Mouse (Mus musculus) MEL (cell line): ENCODE measurements at regions not wholly inside any gene's neighbourhood (a gene's known extent, or its start where the extent isn't known, plus 50 kb on each side); places are given as distances from the start of the nearest gene placed in this dataset.

Experiments
- DNase-seq: peaks from one replicate; pipeline ENCODE4 v3.0.0; 2011; ENCODE audit warnings: low read depth, low spot score
- H3K27ac ChIP-seq: 2 replicates; pipeline ENCODE4 v1.5.1; 2012; ENCODE audit warnings: low read depth, mild to moderate bottlenecking, control low read depth, low read length, moderate library complexity; ENCODE audit not compliant: control insufficient read depth
- H3K27me3 ChIP-seq, 2 experiments: fragments of 150-350 bp in 1 of 2; sonication (generic) in 1 of 2; 2 replicates each; pipeline ENCODE4 v1.6.1; 2012; ENCODE audit warnings: low read length in 2 of 2, mild to moderate bottlenecking in 2 of 2, improper control_type of control experiment in 1 of 2, moderate library complexity in 1 of 2; ENCODE audit not compliant: insufficient read depth in 2 of 2, control insufficient read depth in 1 of 2
- H3K36me3 ChIP-seq, 2 experiments: 2 replicates each; pipeline ENCODE4 v1.6.1; 2012 to 2014; ENCODE audit warnings: low read length in 2 of 2, improper control_type of control experiment in 1 of 2, inconsistent platforms in 1 of 2, mild to moderate bottlenecking in 1 of 2; ENCODE audit not compliant: insufficient read depth in 2 of 2, control insufficient read depth in 1 of 2
- H3K4me1 ChIP-seq, 2 experiments: fragments of 150-350 bp in 1 of 2; sonication (generic) in 1 of 2; 2 replicates each; pipeline ENCODE4 v1.6.1; 2012; ENCODE audit warnings: low read length in 2 of 2, improper control_type of control experiment in 1 of 2, mild to moderate bottlenecking in 1 of 2; ENCODE audit not compliant: insufficient read depth in 2 of 2, control insufficient read depth in 1 of 2
- H3K4me3 ChIP-seq, 2 experiments: fragments of 150-350 bp in 1 of 2; sonication (generic) in 1 of 2; 2 replicates each; pipeline ENCODE4 v1.5.1; 2012; ENCODE audit warnings: low read depth in 2 of 2, low read length in 2 of 2, mild to moderate bottlenecking in 2 of 2, moderate library complexity in 2 of 2, control low read depth in 1 of 2, improper control_type of control experiment in 1 of 2; ENCODE audit not compliant: control insufficient read depth in 1 of 2, insufficient read depth in 1 of 2
- H3K79me2 ChIP-seq: 2 replicates; pipeline ENCODE4 v1.6.1; 2012; ENCODE audit warnings: mild to moderate bottlenecking, low read length, moderate library complexity; ENCODE audit not compliant: control insufficient read depth, poor library complexity, insufficient read depth
- H3K9ac ChIP-seq: 2 replicates; pipeline ENCODE4 v1.6.1; 2012; ENCODE audit warnings: low read depth, mild to moderate bottlenecking, control low read depth, low read length, moderate library complexity; ENCODE audit not compliant: control insufficient read depth, poor library complexity, severe bottlenecking
- H3K9me3 ChIP-seq: fragments of 150-350 bp; sonication (generic); replicated peaks from 2 replicates; pipeline ENCODE4 v1.6.1; 2012; ENCODE audit warnings: mild to moderate bottlenecking, low read length, improper control_type of control experiment, moderate library complexity; ENCODE audit not compliant: insufficient read depth
- CHD1 ChIP-seq: IDR thresholded peaks from 2 replicates; pipeline ENCODE4 v1.6.1; 2012; ENCODE audit warnings: low read depth, mild to moderate bottlenecking, inconsistent platforms, low read length, improper control_type of control experiment
- CHD2 ChIP-seq: IDR thresholded peaks from 2 replicates; pipeline ENCODE4 v1.6.1; 2011; ENCODE audit warnings: low read length, improper control_type of control experiment
- E2F4 ChIP-seq: IDR thresholded peaks from 2 replicates; pipeline ENCODE4 v1.6.1; 2011; ENCODE audit warnings: low read depth, low read length, improper control_type of control experiment, borderline replicate concordance
- GABPA ChIP-seq: IDR thresholded peaks from 2 replicates; pipeline ENCODE4 v1.6.1; 2012; ENCODE audit warnings: low read depth, mild to moderate bottlenecking, inconsistent platforms, low read length, improper control_type of control experiment, moderate library complexity
- GATA1 ChIP-seq: IDR thresholded peaks from 2 replicates; pipeline ENCODE4 v1.6.1; 2011; ENCODE audit warnings: low read depth, low read length, improper control_type of control experiment
- HCFC1 ChIP-seq: IDR thresholded peaks from 2 replicates; pipeline ENCODE4 v1.6.1; 2012; ENCODE audit warnings: low read depth, mild to moderate bottlenecking, inconsistent platforms, low read length, improper control_type of control experiment, moderate library complexity
- MAFK ChIP-seq: IDR thresholded peaks from 2 replicates; pipeline ENCODE4 v1.6.1; 2011; ENCODE audit warnings: low read depth, mild to moderate bottlenecking, low read length, improper control_type of control experiment, borderline replicate concordance
- MXI1 ChIP-seq: IDR thresholded peaks from 2 replicates; pipeline ENCODE4 v1.6.1; 2011; ENCODE audit warnings: mild to moderate bottlenecking, low read depth, low read length, improper control_type of control experiment
- NELFE ChIP-seq: IDR thresholded peaks from 2 replicates; pipeline ENCODE4 v1.6.1; 2011; ENCODE audit warnings: low read depth, low read length, improper control_type of control experiment
- POLR2A ChIP-seq, 2 experiments: IDR thresholded peaks; 2 replicates each; pipeline ENCODE4 v1.6.1; 2011 to 2012; ENCODE audit warnings: low read length in 2 of 2, mild to moderate bottlenecking in 2 of 2, control low read depth in 1 of 2, improper control_type of control experiment in 1 of 2, low read depth in 1 of 2, moderate library complexity in 1 of 2; ENCODE audit not compliant: control insufficient read depth in 1 of 2, insufficient read depth in 1 of 2, poor library complexity in 1 of 2
- POLR2AphosphoS5 ChIP-seq: IDR thresholded peaks from 2 replicates; pipeline ENCODE4 v1.6.1; 2012; ENCODE audit warnings: low read depth, borderline replicate concordance, mild to moderate bottlenecking, inconsistent platforms, low read length, moderate library complexity, mixed read lengths
- RAD21 ChIP-seq: IDR thresholded peaks from 2 replicates; pipeline ENCODE4 v1.6.1; 2011; ENCODE audit warnings: mild to moderate bottlenecking, low read depth, low read length, improper control_type of control experiment
- SIN3A ChIP-seq: IDR thresholded peaks from 2 replicates; pipeline ENCODE4 v1.6.1; 2012; ENCODE audit warnings: low read length, improper control_type of control experiment, inconsistent platforms
- SMC3 ChIP-seq: IDR thresholded peaks from 2 replicates; pipeline ENCODE4 v1.6.1; 2011; ENCODE audit warnings: low read depth, low read length, improper control_type of control experiment
- TBP ChIP-seq: IDR thresholded peaks from 2 replicates; pipeline ENCODE4 v1.8.0; 2011; ENCODE audit warnings: low read depth, low read length, improper control_type of control experiment
- TCF12 ChIP-seq: IDR thresholded peaks from 2 replicates; pipeline ENCODE4 v1.6.1; 2014; ENCODE audit warnings: low read depth, mild to moderate bottlenecking, inconsistent platforms, low read length, improper control_type of control experiment, moderate library complexity
- USF2 ChIP-seq, 2 experiments: IDR thresholded peaks; 2 replicates each; pipeline ENCODE4 v1.6.1; 2011 to 2012; ENCODE audit warnings: improper control_type of control experiment in 2 of 2, low read length in 2 of 2, borderline replicate concordance in 1 of 2, inconsistent platforms in 1 of 2, low read depth in 1 of 2, mild to moderate bottlenecking in 1 of 2; ENCODE audit not compliant: insufficient read depth in 1 of 2
- ZKSCAN1 ChIP-seq: IDR thresholded peaks from 2 replicates; pipeline ENCODE4 v1.6.1; 2012; ENCODE audit warnings: low read depth, mild to moderate bottlenecking, inconsistent platforms, low read length, improper control_type of control experiment, moderate library complexity
- ZMIZ1 ChIP-seq: IDR thresholded peaks from 2 replicates; pipeline ENCODE4 v1.6.1; 2012; ENCODE audit warnings: low read depth, mild to moderate bottlenecking, inconsistent platforms, low read length, improper control_type of control experiment, moderate library complexity

DNA sequence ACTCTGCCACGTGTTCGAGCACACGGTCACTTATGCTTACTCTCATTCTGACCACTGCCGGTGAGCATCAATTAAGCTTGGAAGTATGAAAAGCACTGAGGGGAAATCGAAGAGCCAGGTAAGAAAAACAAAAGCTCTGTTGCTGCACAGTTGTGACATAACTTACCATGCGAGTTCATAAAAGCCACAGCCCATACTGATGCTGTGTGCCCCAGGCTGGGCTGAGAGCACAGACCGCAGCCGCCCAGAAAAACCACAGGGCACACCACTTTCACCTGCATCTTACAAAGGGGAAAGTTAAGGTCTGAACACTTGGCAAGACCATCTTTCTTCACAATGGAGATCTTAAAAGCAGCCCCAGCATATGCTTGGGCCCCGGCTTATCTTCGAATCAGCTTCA lies 338.2 kb upstream of the Nfe2l3 start:
- no peak for DNase-seq

DNA sequence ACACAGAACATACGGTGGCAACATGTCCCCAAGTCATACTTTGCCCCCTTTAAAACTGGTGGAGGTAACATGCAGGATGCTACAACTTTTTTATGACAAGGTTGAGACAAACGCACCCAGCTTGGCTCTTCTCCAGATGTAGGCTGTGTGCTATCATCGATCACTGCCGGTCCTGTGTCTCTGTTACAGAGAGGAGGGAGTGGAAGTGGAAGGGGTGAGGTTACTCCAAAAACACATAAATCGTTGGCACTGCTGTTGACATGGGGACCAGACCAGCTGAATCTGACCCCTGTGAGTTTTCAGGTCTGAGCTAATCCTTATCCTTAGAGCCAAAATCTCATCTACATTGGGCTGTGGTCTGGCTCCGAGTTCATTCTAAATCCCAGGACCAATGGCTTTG lies 335.0 kb upstream of the Nfe2l3 start:
- TF ChIP-seq SIN3A (no peak), CHD2 (no peak), ZMIZ1 (no peak), ZKSCAN1 (no peak), NELFE (no peak), SMC3 (no peak), RAD21 (no peak), TCF12 (no peak), GABPA (no peak), GATA1 (no peak)
- Histone ChIP-seq H3K9ac (no peak overlapping the region), H3K4me1 (no peaks in the 10 kb centered on the region), H3K36me3 (no peaks in the 10 kb centered on the region), H3K9me3 (no peaks in the 10 kb centered on the region), H3K27ac (no peak overlapping the region), H3K79me2 (no peaks in the 10 kb centered on the region), H3K4me3 (no peak overlapping the region), H3K27me3 (no peaks in the 10 kb centered on the region)
- no peak for DNase-seq

More for the DNA sequence above, 338.2 kb upstream of the Nfe2l3 start:
- Histone ChIP-seq H3K27me3 (no peaks in the 10 kb centered on the region), H3K9me3 (no peaks in the 10 kb centered on the region), H3K4me1 (no peaks in the 10 kb centered on the region), H3K4me3 (no peak overlapping the region), H3K9ac (no peak overlapping the region), H3K36me3 (no peaks in the 10 kb centered on the region)
- TF ChIP-seq POLR2AphosphoS5 = no peak
- no peak for TF ChIP-seq USF2 (IDR thresholded peaks at IDR 0.05; ENCODE audit: borderline replicate concordance in 1 of 2, insufficient read depth in 1 of 2, low read depth in 1 of 2, low read length in 2 of 2)
- no peak for TF ChIP-seq CHD1
- no peak for TF ChIP-seq SMC3
- no peak for TF ChIP-seq POLR2A (IDR thresholded peaks at IDR 0.05; ENCODE audit: control insufficient read depth in 1 of 2, insufficient read depth in 1 of 2, low read depth in 1 of 2, low read length in 2 of 2, poor library complexity in 1 of 2)
- no peak for TF ChIP-seq MAFK
- no peak for TF ChIP-seq E2F4
- TF ChIP-seq HCFC1 = no peak
- TF ChIP-seq TBP = no peak
- TF ChIP-seq MXI1 = no peak
- no peak for TF ChIP-seq GATA1
- TF ChIP-seq, all 39 proteins: peak for 0
- H3K79me2 ChIP-seq = no peaks in the 10 kb centered on the region
- H3K27ac ChIP-seq = no peak overlapping the region
